Mouse (Mus musculus) C2C12 (cell line): ENCODE measurements around the gene Ece1.
A peak's percentile ranks its signal among the peaks of the same experiment; 100 is the strongest.

Experiments used
- CEBPB ChIP-seq: IDR thresholded peaks from one replicate; pipeline ENCODE4 v1.6.1; 2011; ENCODE audit warnings: low read depth, mild to moderate bottlenecking, control low read depth, moderate library complexity
- CTCF ChIP-seq: IDR thresholded peaks from one replicate; pipeline ENCODE4 v1.5.1; 2011; ENCODE audit not compliant: control insufficient read depth, insufficient read depth, insufficient read length
- FOSL1 ChIP-seq: IDR thresholded peaks from one replicate; pipeline ENCODE4 v1.8.0; 2011; ENCODE audit warnings: mild to moderate bottlenecking, low read length; ENCODE audit not compliant: poor library complexity, insufficient read depth, severe bottlenecking
- MAX ChIP-seq: IDR thresholded peaks from one replicate; pipeline ENCODE4 v1.6.1; 2011; ENCODE audit warnings: mild to moderate bottlenecking, control low read depth
- USF1 ChIP-seq: IDR thresholded peaks from one replicate; pipeline ENCODE4 v1.6.1; 2011; ENCODE audit warnings: low read depth, mild to moderate bottlenecking, control low read depth, moderate library complexity

GRCm38 (mm10) chr4:137862019-137862418, at the start of gene Ece1:
- TF ChIP-seq CTCF, result no peak
- no peak for TF ChIP-seq USF1
- peak; percentile 33 for TF ChIP-seq MAX
- TF ChIP-seq CEBPB, result no peak
- no peak for TF ChIP-seq FOSL1
